Mouse (Mus musculus) liver, embryonic 14.5 days (tissue): ENCODE data around the gene Bcl3.

Source experiments
- CTCF ChIP-seq: IDR thresholded peaks from 2 replicates; pipeline ENCODE4 v1.5.1; 2016; ENCODE audit warnings: antibody characterized with exemption, low read depth, control low read depth
- EP300 ChIP-seq: IDR thresholded peaks from 2 replicates; pipeline ENCODE4 v1.6.1; 2016; ENCODE audit warnings: antibody characterized with exemption, low read depth

DNA sequence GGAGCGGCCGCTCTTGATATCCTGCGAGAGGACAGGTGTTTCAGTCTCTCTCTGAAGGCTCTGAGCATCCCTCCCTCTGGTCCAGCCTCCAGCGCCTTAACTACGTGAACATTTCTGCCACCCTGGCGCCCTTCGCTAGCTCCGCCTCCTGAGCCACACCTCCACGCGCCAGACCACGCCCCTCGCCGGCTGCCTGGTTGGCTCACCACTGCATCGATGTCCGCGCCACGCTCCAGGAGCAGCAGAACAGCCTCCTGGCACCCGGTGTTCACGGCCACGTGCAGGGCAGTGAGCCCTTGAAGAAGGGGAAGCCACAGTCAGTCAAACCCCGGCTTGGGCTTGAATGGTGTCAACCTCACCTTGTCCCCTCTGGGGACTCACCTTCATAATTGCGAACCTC is 11.5 kb downstream of the Bcl3 start:
- TF ChIP-seq CTCF = no peak
- no peak for TF ChIP-seq EP300
